Comparison of ENCODE assay signal across 14 mouse cellular contexts in genomic region chr4:141338853-141339252, GRCm38 (mm10). TPM values are rescaled to one million over a fixed set of nuclear protein-coding genes. Genes with fewer than 3 reads are reported as not detected.
DNase-seq lines count a peak whose midpoint lies in the region; ATAC-seq and TF ChIP-seq lines count a peak whose summit lies in the region.
"Had no signal": no experiment of that assay in that cellular context is flagged by ENCODE, and none has a peak within 500 bp of the region (broad histone marks: within the 10 kb centered on the region; RNA-seq: fewer than 3 reads in every experiment).

No protein-coding gene starts in this region.

- H3K9me3 ChIP-seq in kidney, embryonic 15.5 days (replicated peaks): no peaks in the 10 kb centered on the region
- no peaks in the 10 kb centered on the region for H3K9me3 ChIP-seq in ES-E14 (ENCODE audit: control insufficient read depth, insufficient read depth, low read depth, low read length)
- H3K9me3 ChIP-seq in embryonic facial prominence, embryonic 13.5 days: no peaks in the 10 kb centered on the region
- H3K9me3 ChIP-seq in neural tube, embryonic 13.5 days: no peaks in the 10 kb centered on the region
- H3K9me3 ChIP-seq: liver, embryonic 13.5 days had no signal

- H3K9ac ChIP-seq in kidney, embryonic 15.5 days: 0 out of 2 replicates have a peak overlapping the region, but pooled peaks have one; percentile 14
- H3K9ac ChIP-seq in ES-E14 (ENCODE audit: insufficient read depth, low read depth, low read length, poor library complexity, severe bottlenecking): no peak overlapping the region
- peak overlapping the region; percentile 52 for H3K9ac ChIP-seq in embryonic facial prominence, embryonic 13.5 days
- H3K9ac ChIP-seq in neural tube, embryonic 13.5 days: no peak overlapping the region
- H3K9ac ChIP-seq: liver, embryonic 13.5 days had no signal

- ATAC-seq in kidney, embryonic 15.5 days (replicated peaks; ENCODE audit: low FRiP score): 0 out of 2 replicates have a peak, but pooled peaks have one; percentile 20
- ATAC-seq in embryonic facial prominence, embryonic 13.5 days (ENCODE audit: insufficient number of reproducible peaks, insufficient read depth, low FRiP score, low TSS enrichment, low read depth): no peak
- ATAC-seq in neural tube, embryonic 13.5 days (ENCODE audit: low read depth): no peak
- no peak for ATAC-seq in megakaryocyte-erythroid progenitor cell, adult 5-6 weeks (replicated peaks; ENCODE audit: low FRiP score, low TSS enrichment, poor library complexity, severe bottlenecking)

- DNase-seq in kidney, adult 18-20 months: no peak
- DNase-seq in ES-E14 (ENCODE audit: low read depth, low spot score): peak; percentile 75
- no peak for DNase-seq in cerebellum, adult 11 months
- DNase-seq in right cerebral cortex, postnatal 4 days: no peak
- DNase-seq: adrenal gland, postnatal 10 days; cerebellum, adult 9-11 months; liver, embryonic 13.5 days had no signal

- in situ Hi-C loops in ES-E14 (cut with MboI; ENCODE audit: low sequenced_read_pairs in 2 of 2, unreplicated experiment in 2 of 2): no loop called here

- H3K4me1 ChIP-seq in kidney, embryonic 15.5 days: peaks cover 61% of the 10 kb centered on the region
- peaks cover 13 to 43% of the 10 kb centered on the region in 2 experiments for H3K4me1 ChIP-seq in ES-E14 (ENCODE audit: control insufficient read depth in 2 of 2, insufficient read depth in 2 of 2, low read length in 2 of 2, poor library complexity in 1 of 2)
- peaks cover 47% of the 10 kb centered on the region for H3K4me1 ChIP-seq in embryonic facial prominence, embryonic 13.5 days
- H3K4me1 ChIP-seq in neural tube, embryonic 13.5 days (replicated peaks): peaks cover 44% of the 10 kb centered on the region
- H3K4me1 ChIP-seq: liver, embryonic 13.5 days had no signal

- H3K36me3 ChIP-seq in kidney, embryonic 15.5 days: no peaks in the 10 kb centered on the region
- no peaks in the 10 kb centered on the region for H3K36me3 ChIP-seq in ES-E14 (ENCODE audit: control insufficient read depth, insufficient read depth, low read length, poor library complexity, severe bottlenecking)
- H3K36me3 ChIP-seq in embryonic facial prominence, embryonic 13.5 days: no peaks in the 10 kb centered on the region
- H3K36me3 ChIP-seq in neural tube, embryonic 13.5 days: no peaks in the 10 kb centered on the region
- H3K36me3 ChIP-seq: liver, embryonic 13.5 days had no signal

- WGBS in kidney, embryonic 15.5 days: 31% methylated on average over 1 of the region's 1 CpGs
- WGBS in embryonic facial prominence, embryonic 13.5 days: 30% methylated on average over 1 of the region's 1 CpGs
- 20% methylated on average over 1 of the region's 1 CpGs for WGBS in neural tube, embryonic 13.5 days

- no peaks in the 10 kb centered on the region for H3K27me3 ChIP-seq in kidney, embryonic 15.5 days
- H3K27me3 ChIP-seq in embryonic facial prominence, embryonic 13.5 days: peaks cover 2% of the 10 kb centered on the region; the same call in 1 of the 2 replicates
- H3K27me3 ChIP-seq in neural tube, embryonic 13.5 days: no peaks in the 10 kb centered on the region

- no peak overlapping the region for H3K4me3 ChIP-seq in kidney, embryonic 15.5 days (replicated peaks)
- peak overlapping the region; percentile 5 to 47; a peak in 1 of 4 replicates for H3K4me3 ChIP-seq in ES-E14 (ENCODE audit: insufficient read depth in 1 of 2, low read depth in 1 of 2, low read length in 2 of 2, poor library complexity in 1 of 2, severe bottlenecking in 1 of 2)
- no peak overlapping the region for H3K4me3 ChIP-seq in embryonic facial prominence, embryonic 13.5 days
- no peak overlapping the region for H3K4me3 ChIP-seq in neural tube, embryonic 13.5 days
- H3K4me3 ChIP-seq: liver, embryonic 13.5 days had no signal

- peak overlapping the region; percentile 33; the same call in 1 of the 2 replicates for H3K4me2 ChIP-seq in kidney, embryonic 15.5 days
- H3K4me2 ChIP-seq in embryonic facial prominence, embryonic 13.5 days: no peak overlapping the region
- no peak overlapping the region for H3K4me2 ChIP-seq in neural tube, embryonic 13.5 days
- H3K4me2 ChIP-seq: liver, embryonic 13.5 days had no signal

- H3K27ac ChIP-seq in kidney, embryonic 15.5 days: peak overlapping the region; percentile 72
- H3K27ac ChIP-seq in ES-E14 (ENCODE audit: insufficient read depth, low read depth, low read length, poor library complexity, severe bottlenecking): no peak overlapping the region; the same call in 1 of the 2 replicates
- peak overlapping the region; percentile 76 for H3K27ac ChIP-seq in embryonic facial prominence, embryonic 13.5 days
- H3K27ac ChIP-seq in neural tube, embryonic 13.5 days (replicated peaks): peak overlapping the region; percentile 62
- H3K27ac ChIP-seq: liver, embryonic 13.5 days had no signal

TF ChIP-seq in ES-E14, 5 proteins besides CTCF, POLR2A, EP300 and RAD21:
- TF ChIP-seq HCFC1 (IDR thresholded peaks at IDR 0.05; ENCODE audit: borderline replicate concordance, insufficient read depth, low read length) (no peak), CHD2 (IDR thresholded peaks at IDR 0.05; ENCODE audit: low read depth, low read length) (no peak), ZNF384 (IDR thresholded peaks at IDR 0.05; ENCODE audit: low read depth, low read length) (no peak), MAFK (IDR thresholded peaks at IDR 0.05; ENCODE audit: insufficient read depth, low read depth, low read length) (no peak), ZC3H11A (IDR thresholded peaks at IDR 0.05; ENCODE audit: borderline replicate concordance, low read depth, low read length) (no peak)
TF ChIP-seq in ES-E14: peak in this region for 0.

RNA-seq across cellular contexts. Expression of gene Fam131c, which starts 29.2 kb away (rescaled TPM):
- polyA plus RNA-seq in kidney, embryonic 15.5 days (2015; fragmentation: Nextera tagmentation; extraction: Ambion mirVana): 2.0 and 2.4 TPM in 2 replicates
- total RNA-seq in ES-E14 (2012; rRNA removed): 2.3 and 2.5 TPM in 2 replicates
- polyA plus RNA-seq in embryonic facial prominence, embryonic 13.5 days (2015; fragmentation: Nextera tagmentation; extraction: Ambion mirVana): 1.7 and 2.9 TPM in 2 replicates
- 12.6 and 14.2 TPM in 2 replicates for polyA plus RNA-seq in neural tube, embryonic 13.5 days (2015; fragmentation: Nextera tagmentation; extraction: Ambion mirVana)
- total RNA-seq in megakaryocyte-erythroid progenitor cell, adult 5-6 weeks (2014; fragmentation: Nextera tagmentation): not detected in 2 replicates
- total RNA-seq in megakaryocyte-erythroid progenitor cell, adult 5-6 weeks (2017): not detected in 2 replicates
- total RNA-seq: neutrophil, adult 5-6 weeks had no signal

RNA-seq across cellular contexts. Expression of gene Epha2, which starts 37.8 kb away (rescaled TPM):
- 6.8 and 7.1 TPM in 2 replicates for polyA plus RNA-seq in kidney, embryonic 15.5 days (2015; fragmentation: Nextera tagmentation; extraction: Ambion mirVana)
- total RNA-seq in ES-E14 (2012; rRNA removed): 256 and 507 TPM in 2 replicates
- 2.6 and 4.0 TPM in 2 replicates for polyA plus RNA-seq in embryonic facial prominence, embryonic 13.5 days (2015; fragmentation: Nextera tagmentation; extraction: Ambion mirVana)
- 1.7 and 2.2 TPM in 2 replicates for polyA plus RNA-seq in neural tube, embryonic 13.5 days (2015; fragmentation: Nextera tagmentation; extraction: Ambion mirVana)
- 0.30 and 1.2 TPM in 2 replicates for total RNA-seq in megakaryocyte-erythroid progenitor cell, adult 5-6 weeks (2014; fragmentation: Nextera tagmentation)
- total RNA-seq in megakaryocyte-erythroid progenitor cell, adult 5-6 weeks (2017): not detected in 2 replicates

RNA-seq across cellular contexts. Expression of gene Clcnka, which starts 59.7 kb away (rescaled TPM):
- 7.6 and 8.5 TPM in 2 replicates for polyA plus RNA-seq in kidney, embryonic 15.5 days (2015; fragmentation: Nextera tagmentation; extraction: Ambion mirVana)
- 0.62 and 0.79 TPM in 2 replicates for total RNA-seq in ES-E14 (2012; rRNA removed)
- 0.18 and 0.39 TPM in 2 replicates for polyA plus RNA-seq in embryonic facial prominence, embryonic 13.5 days (2015; fragmentation: Nextera tagmentation; extraction: Ambion mirVana)
- polyA plus RNA-seq in neural tube, embryonic 13.5 days (2015; fragmentation: Nextera tagmentation; extraction: Ambion mirVana): not detected in 2 replicates
- not detected in 2 replicates for total RNA-seq in megakaryocyte-erythroid progenitor cell, adult 5-6 weeks (2014; fragmentation: Nextera tagmentation)
- total RNA-seq in megakaryocyte-erythroid progenitor cell, adult 5-6 weeks (2017): not detected in 2 replicates
- total RNA-seq: adrenal gland, postnatal 10 days; neutrophil, adult 5-6 weeks had no signal
- polyA plus RNA-seq: heart, embryonic 14.5 days; large intestine, adult 2 months; liver, embryonic 13.5 days had no signal

Comparison
In these comparisons a context has a peak if more than half of its experiments do, and no peak if none do; other contexts are left out.
1. H3K4me3 ChIP-seq: peak in ES-E14 (2 of 2); none in kidney, embryonic 15.5 days (single experiment), embryonic facial prominence, embryonic 13.5 days (single experiment) and neural tube, embryonic 13.5 days (single experiment).
2. H3K9ac ChIP-seq: peak in kidney, embryonic 15.5 days (single experiment) and embryonic facial prominence, embryonic 13.5 days (single experiment); none in ES-E14 (single experiment) and neural tube, embryonic 13.5 days (single experiment).